Mouse (Mus musculus): ENCODE measurements at regions not wholly inside any gene's neighbourhood (a gene's known extent, or its start where the extent isn't known, plus 50 kb on each side); places are given as distances from the start of the nearest gene placed in this dataset.

GRCm38 (mm10) chr5:64749415-64750166, 53.6 kb upstream of the Klf3 start:
- DNase-seq (ENCODE audit: low read depth, low spot score), result peak; percentile 41
- Histone ChIP-seq H3K27ac (ENCODE audit: control insufficient read depth, low read depth, low read length) (peak overlapping the region; percentile 49), H3K9me3 (replicated peaks; ENCODE audit: insufficient read depth, low read length) (no peaks in the 10 kb centered on the region), H3K79me2 (ENCODE audit: control insufficient read depth, insufficient read depth, low read length, poor library complexity) (no peaks in the 10 kb centered on the region), H3K9ac (ENCODE audit: control insufficient read depth, low read depth, low read length, poor library complexity, severe bottlenecking) (peak overlapping the region; percentile 48), H3K4me1 (ENCODE audit: control insufficient read depth in 1 of 2, insufficient read depth in 2 of 2, low read length in 2 of 2) (peaks cover 17 to 20% of the 10 kb centered on the region in 2 experiments), H3K4me3 (ENCODE audit: control insufficient read depth in 1 of 2, insufficient read depth in 1 of 2, low read depth in 2 of 2, low read length in 2 of 2) (peak overlapping the region; percentile 10 to 26; a peak in 1 of 4 replicates), H3K36me3 (ENCODE audit: control insufficient read depth in 1 of 2, insufficient read depth in 2 of 2, low read length in 2 of 2) (peaks cover 0 to 22% of the 10 kb centered on the region in 2 experiments; a peak in 2 of 4 replicates), H3K27me3 (ENCODE audit: control insufficient read depth in 1 of 2, insufficient read depth in 2 of 2, low read length in 2 of 2) (no peaks in the 10 kb centered on the region)
- TF ChIP-seq NELFE (IDR thresholded peaks at IDR 0.05; ENCODE audit: low read depth, low read length), result no peak
- TF ChIP-seq TAL1 (IDR thresholded peaks at IDR 0.05; ENCODE audit: low read length), result no peak
- no peak for TF ChIP-seq MYB (IDR thresholded peaks at IDR 0.05; ENCODE audit: low read depth, low read length)
- 0 out of 4 replicates have a peak, but pooled peaks of 1 of the 2 experiments have one; percentile 11 for TF ChIP-seq EP300 (IDR thresholded peaks at IDR 0.05; ENCODE audit: low read depth in 1 of 2, low read length in 2 of 2)
- TF ChIP-seq ETS1 (IDR thresholded peaks at IDR 0.05; ENCODE audit: low read depth, low read length), result 0 out of 2 replicates have a peak, but pooled peaks have one; percentile 25

DNA sequence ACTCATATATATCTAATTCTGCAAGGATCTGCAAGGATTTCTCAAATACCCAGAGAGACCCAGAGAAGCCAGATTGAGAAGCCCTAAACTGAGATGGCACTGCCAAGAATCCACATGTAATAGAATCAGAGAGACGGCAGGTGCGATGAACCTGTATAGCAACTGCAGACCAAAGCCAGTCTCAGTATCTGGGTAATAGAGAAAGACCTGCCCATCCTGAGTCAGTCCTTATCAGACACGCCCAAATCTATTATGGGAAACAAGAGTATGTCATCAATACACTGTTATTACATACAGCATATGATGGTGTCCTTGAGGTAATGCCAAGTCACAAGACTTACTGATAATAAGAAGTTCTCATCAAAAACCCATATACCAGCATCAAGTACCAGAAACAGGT, 52.8 kb upstream of the Klf3 start:
- Histone ChIP-seq H3K4me3 (ENCODE audit: control insufficient read depth in 1 of 2, insufficient read depth in 1 of 2, low read depth in 2 of 2, low read length in 2 of 2) (no peak overlapping the region), H3K79me2 (ENCODE audit: control insufficient read depth, insufficient read depth, low read length, poor library complexity) (no peaks in the 10 kb centered on the region), H3K27ac (ENCODE audit: control insufficient read depth, low read depth, low read length) (no peak overlapping the region), H3K27me3 (ENCODE audit: control insufficient read depth in 1 of 2, insufficient read depth in 2 of 2, low read length in 2 of 2) (no peaks in the 10 kb centered on the region), H3K9me3 (replicated peaks; ENCODE audit: insufficient read depth, low read length) (no peaks in the 10 kb centered on the region), H3K9ac (ENCODE audit: control insufficient read depth, low read depth, low read length, poor library complexity, severe bottlenecking) (no peak overlapping the region), H3K4me1 (ENCODE audit: control insufficient read depth in 1 of 2, insufficient read depth in 2 of 2, low read length in 2 of 2) (peaks cover 17 to 20% of the 10 kb centered on the region in 2 experiments), H3K36me3 (ENCODE audit: control insufficient read depth in 1 of 2, insufficient read depth in 2 of 2, low read length in 2 of 2) (peaks cover 0 to 22% of the 10 kb centered on the region in 2 experiments; a peak in 2 of 4 replicates)
- TF ChIP-seq ETS1 (IDR thresholded peaks at IDR 0.05; ENCODE audit: low read depth, low read length) (peak; percentile 9; the same call in 1 of the 2 replicates), MYB (IDR thresholded peaks at IDR 0.05; ENCODE audit: low read depth, low read length) (no peak), RAD21 (IDR thresholded peaks at IDR 0.05; ENCODE audit: low read depth, low read length) (no peak), POLR2AphosphoS2 (IDR thresholded peaks at IDR 0.05; ENCODE audit: low read length) (no peak), MXI1 (IDR thresholded peaks at IDR 0.05; ENCODE audit: low read depth, low read length) (no peak), POLR2AphosphoS5 (IDR thresholded peaks at IDR 0.05; ENCODE audit: borderline replicate concordance, low read depth, low read length) (no peak)
- peak; percentile 12 for DNase-seq (ENCODE audit: low read depth, low spot score)

GRCm38 (mm10) chr5:64750976-64751656, 52.1 kb upstream of the Klf3 start:
- no peaks in the 10 kb centered on the region for H3K9me3 ChIP-seq (replicated peaks; ENCODE audit: insufficient read depth, low read length)
- peaks cover 0 to 22% of the 10 kb centered on the region in 2 experiments; a peak in 2 of 4 replicates for H3K36me3 ChIP-seq (ENCODE audit: control insufficient read depth in 1 of 2, insufficient read depth in 2 of 2, low read length in 2 of 2)
- H3K27ac ChIP-seq (ENCODE audit: control insufficient read depth, low read depth, low read length), result no peak overlapping the region
- H3K4me1 ChIP-seq (ENCODE audit: control insufficient read depth in 1 of 2, insufficient read depth in 2 of 2, low read length in 2 of 2), result peaks cover 17 to 20% of the 10 kb centered on the region in 2 experiments
- no peak overlapping the region for H3K4me3 ChIP-seq (ENCODE audit: control insufficient read depth in 1 of 2, insufficient read depth in 1 of 2, low read depth in 2 of 2, low read length in 2 of 2)
- no peaks in the 10 kb centered on the region for H3K79me2 ChIP-seq (ENCODE audit: control insufficient read depth, insufficient read depth, low read length, poor library complexity)
- peak; percentile 33 for DNase-seq (ENCODE audit: low read depth, low spot score)
- TF ChIP-seq MAZ (IDR thresholded peaks at IDR 0.05; ENCODE audit: low read depth, low read length) (no peak), GATA1 (IDR thresholded peaks at IDR 0.05; ENCODE audit: low read depth, low read length) (peak; percentile 1; the same call in 1 of the 2 replicates)
- H3K9ac ChIP-seq (ENCODE audit: control insufficient read depth, low read depth, low read length, poor library complexity, severe bottlenecking), result no peak overlapping the region
- H3K27me3 ChIP-seq (ENCODE audit: control insufficient read depth in 1 of 2, insufficient read depth in 2 of 2, low read length in 2 of 2), result no peaks in the 10 kb centered on the region

All from MEL (cell line).